Mouse (Mus musculus) brain, embryonic 14.5 days (tissue): Measurements from ENCODE around the gene Tob2.

Source experiments
- CTCF ChIP-seq: fragments of 200-500 bp; IDR thresholded peaks from 2 replicates; pipeline ENCODE4 v1.5.1; 2012; ENCODE audit warnings: inconsistent platforms, mild to moderate bottlenecking, moderate library complexity, borderline replicate concordance; ENCODE audit not compliant: insufficient read depth, insufficient read length; ENCODE audit errors: extremely low read depth
- POLR2A ChIP-seq: fragments of 200-500 bp; IDR thresholded peaks from 2 replicates; pipeline ENCODE4 v1.6.1; 2012; ENCODE audit warnings: mild to moderate bottlenecking, inconsistent platforms, borderline replicate concordance; ENCODE audit not compliant: poor library complexity, insufficient read depth, insufficient read length, severe bottlenecking; ENCODE audit errors: extremely low read depth

DNA sequence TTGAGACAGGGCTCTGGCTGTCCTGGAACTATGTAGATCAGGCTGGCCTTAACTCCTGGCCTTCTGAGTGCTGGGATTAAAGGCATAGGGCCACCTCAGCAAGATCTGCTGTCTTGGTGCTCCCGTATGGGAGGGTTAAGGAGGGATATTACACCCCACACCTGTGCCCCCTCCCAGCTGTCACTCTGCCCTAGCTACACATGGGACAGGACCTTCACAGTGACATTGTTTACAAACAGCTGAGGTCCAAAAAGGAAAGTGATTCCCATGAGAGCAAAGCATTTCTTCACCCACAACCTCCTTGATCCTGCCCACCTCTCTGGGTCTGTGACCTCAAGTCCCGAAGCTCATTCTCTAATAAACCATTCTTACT, 29.4 kb downstream of the Tob2 start:
- no peak for TF ChIP-seq POLR2A
- TF ChIP-seq CTCF: no peak
